Mouse (Mus musculus) lung, embryonic 15.5 days (tissue): ENCODE results near the gene Tada1. TPM values are rescaled to one million over a fixed set of nuclear protein-coding genes. Genes with fewer than 3 reads are reported as not detected.
A peak's percentile ranks its signal among the peaks of the same experiment; 100 is the strongest.

ENCODE experiments used
- ATAC-seq: fragments of 200-750 bp; cut with Nextera tagmentation; 2 replicates; pipeline ENCODE4 v1.8.0; 2017; ENCODE audit warnings: moderate number of reproducible peaks, borderline replicate concordance; ENCODE audit not compliant: low FRiP score, low TSS enrichment; ENCODE audit errors: extremely low read depth
- H3K27ac ChIP-seq: fragments of 300-500 bp; sonication (generic); 2 replicates; pipeline ENCODE4 v1.5.1; 2015; ENCODE audit warnings: moderate library complexity, mild to moderate bottlenecking, inconsistent platforms
- H3K27me3 ChIP-seq: fragments of 300-500 bp; sonication (generic); 2 replicates; pipeline ENCODE4 v1.6.1; 2015; ENCODE audit warnings: inconsistent platforms
- H3K36me3 ChIP-seq: fragments of 300-500 bp; sonication (generic); 2 replicates; pipeline ENCODE4 v1.6.1; 2015; ENCODE audit warnings: inconsistent platforms
- H3K4me1 ChIP-seq: fragments of 300-500 bp; sonication (generic); 2 replicates; pipeline ENCODE4 v1.6.1; 2015; ENCODE audit warnings: inconsistent platforms
- H3K4me2 ChIP-seq: fragments of 300-500 bp; sonication (generic); 2 replicates; pipeline ENCODE4 v1.6.1; 2015; ENCODE audit warnings: inconsistent platforms, mild to moderate bottlenecking, moderate library complexity
- H3K4me3 ChIP-seq: fragments of 300-500 bp; sonication (generic); 2 replicates; pipeline ENCODE4 v1.5.1; 2015; ENCODE audit warnings: mild to moderate bottlenecking, inconsistent platforms
- H3K9ac ChIP-seq: fragments of 300-500 bp; sonication (generic); 2 replicates; pipeline ENCODE4 v1.6.1; 2015; ENCODE audit warnings: inconsistent platforms
- H3K9me3 ChIP-seq: fragments of 300-500 bp; sonication (generic); 2 replicates; pipeline ENCODE4 v1.6.1; 2016; ENCODE audit warnings: inconsistent platforms
- WGBS: fragments of 180-500 bp; shearing (Covaris S2); methylation state at CpG from one replicate; pipeline ENCODE4 v1.1.7; 2015; 5-methylcytosine and 5-hydroxymethylcytosine counted together
- polyA plus RNA-seq: library from polyadenylated mRNA; unstranded; fragments of >200 nt; fragmentation: Nextera tagmentation; extraction: Ambion mirVana; gene quantifications from 2 replicates; pipeline ENCODE4 v1.2.1, GENCODE M21; 2015

The Tada1 gene
- 59.6 and 61.5 TPM in 2 replicates for polyA plus RNA-seq

- peak within 1 kb of the TSS; percentile 99 for H3K9ac ChIP-seq
- H3K4me1 ChIP-seq, result peaks cover 13% of the 10 kb centered on the region
- under 1% methylated on average over 79 of the region's 81 CpGs for WGBS
- H3K9me3 ChIP-seq, result no peaks in the 10 kb centered on the region
- H3K27me3 ChIP-seq, result no peaks in the 10 kb centered on the region
- peak within 1 kb of the TSS; percentile 75 for H3K4me2 ChIP-seq
- H3K4me3 ChIP-seq, result peak within 1 kb of the TSS; percentile 92
- peaks cover 15% of the 10 kb centered on the region for H3K36me3 ChIP-seq
- ATAC-seq, result peak; percentile 93
- H3K27ac ChIP-seq, result peak within 1 kb of the TSS; percentile 91
These were observed at the start of gene Tada1 for GRCm38 (mm10) chr1:166379013-166379629. Tada1 (plus strand) TSS chr1:166379097.

GRCm38 (mm10) chr1:166330752-166331151, 48.1 kb upstream of the Tada1 start:
- H3K4me2 ChIP-seq, result no peak overlapping the region
- no peaks in the 10 kb centered on the region for H3K36me3 ChIP-seq
- H3K9me3 ChIP-seq, result no peaks in the 10 kb centered on the region
- no peak for ATAC-seq
- no peaks in the 10 kb centered on the region for H3K4me1 ChIP-seq
- H3K4me3 ChIP-seq, result no peak overlapping the region
- no peak overlapping the region for H3K27ac ChIP-seq
- H3K27me3 ChIP-seq, result no peaks in the 10 kb centered on the region
- 54% methylated on average over 3 of the region's 3 CpGs for WGBS
- no peak overlapping the region for H3K9ac ChIP-seq

GRCm38 (mm10) chr1:166339110-166339509, 39.8 kb upstream of the Tada1 start:
- H3K27me3 ChIP-seq, result no peaks in the 10 kb centered on the region
- H3K4me1 ChIP-seq, result no peaks in the 10 kb centered on the region
- WGBS, result 79% methylated on average over 6 of the region's 6 CpGs
- no peak for ATAC-seq
- no peak overlapping the region for H3K27ac ChIP-seq
- no peak overlapping the region for H3K4me2 ChIP-seq
- no peak overlapping the region for H3K9ac ChIP-seq
- H3K9me3 ChIP-seq, result no peaks in the 10 kb centered on the region
- no peaks in the 10 kb centered on the region for H3K36me3 ChIP-seq
- no peak overlapping the region for H3K4me3 ChIP-seq

- H3K4me1 ChIP-seq, result no peaks in the 10 kb centered on the region
- no peak overlapping the region for H3K27ac ChIP-seq
- no peaks in the 10 kb centered on the region for H3K36me3 ChIP-seq
- no peaks in the 10 kb centered on the region for H3K27me3 ChIP-seq
- WGBS, result 45% methylated on average over 2 of the region's 2 CpGs
- no peak overlapping the region for H3K4me3 ChIP-seq
- H3K9me3 ChIP-seq, result no peaks in the 10 kb centered on the region
- no peak for ATAC-seq
- H3K9ac ChIP-seq, result no peak overlapping the region
- H3K4me2 ChIP-seq, result no peak overlapping the region
These were observed 36.8 kb upstream of the Tada1 start for GRCm38 (mm10) chr1:166342060-166342459.

- no peak overlapping the region for H3K4me2 ChIP-seq
- no peak overlapping the region for H3K27ac ChIP-seq
- no peaks in the 10 kb centered on the region for H3K9me3 ChIP-seq
- H3K27me3 ChIP-seq, result no peaks in the 10 kb centered on the region
- H3K36me3 ChIP-seq, result no peaks in the 10 kb centered on the region
- no peak overlapping the region for H3K9ac ChIP-seq
- WGBS, result 83% methylated on average over 1 of the region's 1 CpGs
- no peaks in the 10 kb centered on the region for H3K4me1 ChIP-seq
- no peak overlapping the region for H3K4me3 ChIP-seq
- no peak for ATAC-seq
These were observed 36.4 kb upstream of the Tada1 start for GRCm38 (mm10) chr1:166342539-166342938.

GRCm38 (mm10) chr1:166343586-166343985, 35.3 kb upstream of the Tada1 start:
- ATAC-seq, result no peak
- no peaks in the 10 kb centered on the region for H3K27me3 ChIP-seq
- no peak overlapping the region for H3K4me2 ChIP-seq
- no peaks in the 10 kb centered on the region for H3K36me3 ChIP-seq
- H3K4me3 ChIP-seq, result no peak overlapping the region
- no peaks in the 10 kb centered on the region for H3K4me1 ChIP-seq
- H3K9ac ChIP-seq, result no peak overlapping the region
- H3K9me3 ChIP-seq, result no peaks in the 10 kb centered on the region
- no peak overlapping the region for H3K27ac ChIP-seq
- WGBS, result 59% methylated on average over 5 of the region's 5 CpGs

- Histone ChIP-seq H3K36me3 (no peaks in the 10 kb centered on the region), H3K27me3 (no peaks in the 10 kb centered on the region), H3K4me3 (no peak overlapping the region), H3K9ac (no peak overlapping the region), H3K27ac (no peak overlapping the region), H3K4me2 (no peak overlapping the region), H3K4me1 (no peaks in the 10 kb centered on the region), H3K9me3 (no peaks in the 10 kb centered on the region)
- ATAC-seq, result no peak
- 80% methylated on average over 8 of the region's 8 CpGs for WGBS
These were observed 34.4 kb upstream of the Tada1 start for GRCm38 (mm10) chr1:166344300-166345077.

GRCm38 (mm10) chr1:166345602-166346001, 33.3 kb upstream of the Tada1 start:
- no peaks in the 10 kb centered on the region for H3K36me3 ChIP-seq
- H3K4me3 ChIP-seq, result no peak overlapping the region
- H3K4me2 ChIP-seq, result no peak overlapping the region
- no peak overlapping the region for H3K27ac ChIP-seq
- WGBS, result 86% methylated on average over 6 of the region's 6 CpGs
- no peaks in the 10 kb centered on the region for H3K27me3 ChIP-seq
- no peak for ATAC-seq
- H3K4me1 ChIP-seq, result no peaks in the 10 kb centered on the region
- no peak overlapping the region for H3K9ac ChIP-seq
- H3K9me3 ChIP-seq, result no peaks in the 10 kb centered on the region

- Histone ChIP-seq H3K9me3 (no peaks in the 10 kb centered on the region), H3K36me3 (no peaks in the 10 kb centered on the region), H3K4me3 (no peak overlapping the region), H3K27me3 (no peaks in the 10 kb centered on the region), H3K27ac (no peak overlapping the region), H3K4me1 (no peaks in the 10 kb centered on the region), H3K9ac (no peak overlapping the region), H3K4me2 (no peak overlapping the region)
- ATAC-seq, result no peak
- 58% methylated on average over 3 of the region's 3 CpGs for WGBS
These were observed 32.0 kb upstream of the Tada1 start for GRCm38 (mm10) chr1:166346906-166347305.

GRCm38 (mm10) chr1:166349341-166349740, 29.6 kb upstream of the Tada1 start:
- H3K4me2 ChIP-seq, result no peak overlapping the region
- H3K9me3 ChIP-seq, result no peaks in the 10 kb centered on the region
- no peaks in the 10 kb centered on the region for H3K27me3 ChIP-seq
- no peak for ATAC-seq
- 64% methylated on average over 3 of the region's 3 CpGs for whole genome bisulfite sequencing
- no peak overlapping the region for H3K27ac ChIP-seq
- no peaks in the 10 kb centered on the region for H3K36me3 ChIP-seq
- no peak overlapping the region for H3K4me3 ChIP-seq
- H3K4me1 ChIP-seq, result no peaks in the 10 kb centered on the region
- H3K9ac ChIP-seq, result no peak overlapping the region

- H3K36me3 ChIP-seq, result no peaks in the 10 kb centered on the region
- H3K4me2 ChIP-seq, result no peak overlapping the region
- no peak for ATAC-seq
- no peaks in the 10 kb centered on the region for H3K9me3 ChIP-seq
- WGBS, result 73% methylated on average over 11 of the region's 11 CpGs
- no peak overlapping the region for H3K9ac ChIP-seq
- no peaks in the 10 kb centered on the region for H3K4me1 ChIP-seq
- H3K27ac ChIP-seq, result no peak overlapping the region
- no peaks in the 10 kb centered on the region for H3K27me3 ChIP-seq
- H3K4me3 ChIP-seq, result no peak overlapping the region
These were observed 29.1 kb upstream of the Tada1 start for GRCm38 (mm10) chr1:166349751-166350150.

- peak; percentile 75; the same call in 1 of the 2 replicates for ATAC-seq
- Histone ChIP-seq H3K9me3 (no peaks in the 10 kb centered on the region), H3K9ac (no peak overlapping the region), H3K4me3 (no peak overlapping the region), H3K4me2 (no peak overlapping the region), H3K4me1 (no peaks in the 10 kb centered on the region), H3K36me3 (no peaks in the 10 kb centered on the region), H3K27ac (no peak overlapping the region), H3K27me3 (no peaks in the 10 kb centered on the region)
- whole genome bisulfite sequencing, result 23% methylated on average over 14 of the region's 14 CpGs
These were observed 18.6 kb upstream of the Tada1 start for GRCm38 (mm10) chr1:166360157-166360855.
